Mouse (Mus musculus) heart, embryonic 16.5 days (tissue): ENCODE measurements around the gene Bloc1s3. TPM values are rescaled to one million over a fixed set of nuclear protein-coding genes. Genes with fewer than 3 reads are reported as not detected.

ENCODE experiments used
- ATAC-seq: fragments of 200-750 bp; cut with Nextera tagmentation; replicated peaks from 2 replicates; pipeline ENCODE4 v1.8.0; 2017; ENCODE audit warnings: moderate number of reproducible peaks; ENCODE audit not compliant: insufficient read depth, low FRiP score; ENCODE audit errors: extremely low read depth
- H3K27ac ChIP-seq: fragments of 300-500 bp; sonication (generic); 2 replicates; pipeline ENCODE4 v1.5.1; 2014; ENCODE audit warnings: mild to moderate bottlenecking, low read length, control low read depth, moderate library complexity
- H3K27me3 ChIP-seq: fragments of 300-500 bp; sonication (generic); 2 replicates; pipeline ENCODE4 v1.6.1; 2014; ENCODE audit warnings: low read length, mixed read lengths; ENCODE audit not compliant: control insufficient read depth, insufficient read depth
- H3K36me3 ChIP-seq: fragments of 300-500 bp; sonication (generic); 2 replicates; pipeline ENCODE4 v1.6.1; 2014; ENCODE audit not compliant: control insufficient read depth, insufficient read depth
- H3K4me1 ChIP-seq: fragments of 300-500 bp; sonication (generic); 2 replicates; pipeline ENCODE4 v1.6.1; 2014; ENCODE audit warnings: low read length, mixed read lengths; ENCODE audit not compliant: control insufficient read depth, insufficient read depth
- H3K4me2 ChIP-seq: fragments of 300-500 bp; sonication (generic); 2 replicates; pipeline ENCODE4 v1.6.1; 2014; ENCODE audit warnings: low read depth, mild to moderate bottlenecking, control low read depth, low read length
- H3K4me3 ChIP-seq: fragments of 300-500 bp; sonication (generic); 2 replicates; pipeline ENCODE4 v1.5.1; 2014; ENCODE audit warnings: mild to moderate bottlenecking, control low read depth, low read length
- H3K9ac ChIP-seq: fragments of 300-500 bp; sonication (generic); 2 replicates; pipeline ENCODE4 v1.6.1; 2014; ENCODE audit warnings: low read length, control low read depth
- H3K9me3 ChIP-seq: fragments of 300-500 bp; sonication (generic); replicated peaks from 2 replicates; pipeline ENCODE4 v1.6.1; 2016; ENCODE audit warnings: low read length; ENCODE audit not compliant: control insufficient read depth
- WGBS: fragments of 180-500 bp; shearing (Covaris S2); extraction: QIAGEN DNeasy Blood & Tissue Kit; methylation state at CpG from one replicate; pipeline ENCODE4 v1.1.7; 2014; 5-methylcytosine and 5-hydroxymethylcytosine counted together
- polyA plus RNA-seq: library from polyadenylated mRNA; unstranded; fragments of >200 nt; fragmentation: Nextera tagmentation; extraction: Ambion mirVana; gene quantifications from 2 replicates; pipeline ENCODE4 v1.2.1, GENCODE M21; 2015

Bloc1s3 gene
- polyA plus RNA-seq, 1 experiment from 2014 or later: 1.7 TPM

- Histone ChIP-seq H3K27me3 (peaks cover 8% of the 10 kb centered on the region), H3K9me3 (no peaks in the 10 kb centered on the region), H3K9ac (no peak overlapping the region), H3K27ac (no peak overlapping the region), H3K4me1 (peaks cover 10% of the 10 kb centered on the region), H3K4me3 (no peak overlapping the region), H3K36me3 (no peaks in the 10 kb centered on the region), H3K4me2 (no peak overlapping the region)
- ATAC-seq: no peak; the same call in 1 of the 2 replicates
- 56% methylated on average over 20 of the region's 20 CpGs for WGBS
These were observed 12.5 kb downstream of the Bloc1s3 start for GRCm38 (mm10) chr7:19495521-19496213.

GRCm38 (mm10) chr7:19494751-19495474, 13.3 kb downstream of the Bloc1s3 start:
- peaks cover 10% of the 10 kb centered on the region for H3K4me1 ChIP-seq
- H3K27me3 ChIP-seq: peaks cover 11% of the 10 kb centered on the region
- no peaks in the 10 kb centered on the region for H3K36me3 ChIP-seq
- 76% methylated on average over 25 of the region's 25 CpGs for WGBS
- H3K4me3 ChIP-seq: no peak overlapping the region
- no peak overlapping the region for H3K27ac ChIP-seq
- no peaks in the 10 kb centered on the region for H3K9me3 ChIP-seq
- no peak overlapping the region for H3K4me2 ChIP-seq
- ATAC-seq: no peak
- H3K9ac ChIP-seq: no peak overlapping the region

DNA sequence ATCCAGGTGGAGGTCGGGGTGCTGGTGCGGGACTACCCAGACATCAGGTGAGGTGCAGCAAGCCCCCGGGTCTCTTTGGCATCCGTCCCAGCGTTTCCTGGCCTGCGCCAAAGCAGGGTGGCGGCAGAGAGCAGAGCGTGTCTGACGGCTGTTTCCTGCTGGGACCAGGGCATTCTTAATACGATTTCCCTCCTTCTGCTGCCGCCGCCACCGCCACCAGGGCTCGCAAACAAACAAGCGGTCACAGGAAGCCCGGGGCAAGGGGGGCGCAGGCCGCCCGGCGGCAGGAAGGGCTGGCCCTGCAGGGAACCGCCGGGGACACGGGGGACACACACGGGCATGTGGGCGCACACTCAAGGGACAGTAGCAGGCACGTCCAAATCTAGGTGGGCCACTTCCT, 16.4 kb downstream of the Bloc1s3 start:
- Histone ChIP-seq H3K9me3 (no peaks in the 10 kb centered on the region), H3K4me3 (peak overlapping the region; percentile 32), H3K4me1 (peaks cover 10% of the 10 kb centered on the region), H3K4me2 (peak overlapping the region; percentile 63), H3K36me3 (no peaks in the 10 kb centered on the region), H3K27ac (no peak overlapping the region), H3K9ac (peak overlapping the region; percentile 64), H3K27me3 (peaks cover 28% of the 10 kb centered on the region)
- peak; percentile 39 for ATAC-seq
- WGBS: 3% methylated on average over 26 of the region's 26 CpGs

DNA sequence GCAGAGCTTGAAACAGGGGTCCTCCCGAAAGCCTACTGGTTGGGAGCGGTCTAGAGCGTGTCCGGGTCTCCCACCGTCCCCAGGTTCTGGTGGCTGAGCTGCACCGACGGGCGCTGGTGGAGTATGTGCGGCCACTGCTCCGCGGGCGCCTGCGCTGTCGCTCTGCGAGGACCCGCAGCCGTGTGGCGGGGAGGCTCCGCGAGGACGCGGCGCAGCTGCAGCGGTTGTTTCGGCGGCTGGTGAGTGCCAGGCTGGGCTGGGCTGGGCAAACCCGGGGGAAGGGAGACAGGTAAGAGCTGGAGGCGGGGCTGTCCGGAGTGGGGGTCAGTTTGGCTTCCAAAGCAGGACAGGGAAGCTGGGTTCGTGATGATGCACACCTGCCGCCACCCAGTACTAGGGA, 18.6 kb downstream of the Bloc1s3 start:
- H3K4me2 ChIP-seq: peak overlapping the region; percentile 43
- no peaks in the 10 kb centered on the region for H3K36me3 ChIP-seq
- 21% methylated on average over 31 of the region's 31 CpGs for WGBS
- no peak overlapping the region for H3K27ac ChIP-seq
- 0 out of 2 replicates have a peak, but pooled peaks have one; percentile 10 for ATAC-seq
- H3K4me3 ChIP-seq: peak overlapping the region; percentile 27; the same call in 1 of the 2 replicates
- peaks cover 3% of the 10 kb centered on the region for H3K4me1 ChIP-seq
- H3K9me3 ChIP-seq: no peaks in the 10 kb centered on the region
- peaks cover 28% of the 10 kb centered on the region for H3K27me3 ChIP-seq
- H3K9ac ChIP-seq: no peak overlapping the region

- peaks cover 28% of the 10 kb centered on the region for H3K27me3 ChIP-seq
- no peak overlapping the region for H3K9ac ChIP-seq
- ATAC-seq: no peak
- no peak overlapping the region for H3K4me3 ChIP-seq
- no peaks in the 10 kb centered on the region for H3K36me3 ChIP-seq
- 71% methylated on average over 7 of the region's 7 CpGs for WGBS
- no peak overlapping the region for H3K27ac ChIP-seq
- no peaks in the 10 kb centered on the region for H3K4me1 ChIP-seq
- H3K9me3 ChIP-seq: no peaks in the 10 kb centered on the region
- no peak overlapping the region for H3K4me2 ChIP-seq
These were observed 21.6 kb downstream of the Bloc1s3 start for GRCm38 (mm10) chr7:19486549-19486948.

GRCm38 (mm10) chr7:19485488-19485887, 22.7 kb downstream of the Bloc1s3 start:
- Histone ChIP-seq H3K4me1 (no peaks in the 10 kb centered on the region), H3K27me3 (peaks cover 21% of the 10 kb centered on the region), H3K27ac (no peak overlapping the region), H3K4me2 (no peak overlapping the region), H3K9me3 (no peaks in the 10 kb centered on the region), H3K9ac (no peak overlapping the region), H3K4me3 (no peak overlapping the region), H3K36me3 (no peaks in the 10 kb centered on the region)
- 100% methylated on average over 1 of the region's 1 CpGs for WGBS
- ATAC-seq: no peak

DNA sequence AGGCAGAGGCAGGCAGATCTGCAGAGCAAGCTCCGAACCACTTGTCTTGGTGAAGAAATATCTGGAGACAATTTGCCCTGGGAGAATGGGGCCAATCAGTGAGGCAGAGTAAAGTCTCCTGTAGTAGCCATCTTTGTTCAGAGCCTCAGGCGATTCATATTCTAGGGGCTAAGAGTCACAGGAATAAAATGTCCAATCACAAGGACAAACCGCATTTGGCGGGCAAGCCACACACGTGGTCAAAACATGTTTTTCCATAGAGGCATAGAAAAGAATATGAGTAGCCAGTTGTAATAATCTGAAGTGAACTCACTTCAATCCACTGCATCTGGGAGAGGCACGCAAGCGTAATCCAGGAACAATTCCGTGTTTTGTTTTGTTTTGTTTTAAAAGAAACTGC, 24.9 kb downstream of the Bloc1s3 start:
- Histone ChIP-seq H3K27ac (no peak overlapping the region), H3K27me3 (peaks cover 7% of the 10 kb centered on the region), H3K36me3 (no peaks in the 10 kb centered on the region), H3K9me3 (no peaks in the 10 kb centered on the region), H3K9ac (no peak overlapping the region), H3K4me1 (no peaks in the 10 kb centered on the region), H3K4me3 (no peak overlapping the region), H3K4me2 (no peak overlapping the region)
- WGBS: 77% methylated on average over 8 of the region's 8 CpGs
- ATAC-seq: no peak

DNA sequence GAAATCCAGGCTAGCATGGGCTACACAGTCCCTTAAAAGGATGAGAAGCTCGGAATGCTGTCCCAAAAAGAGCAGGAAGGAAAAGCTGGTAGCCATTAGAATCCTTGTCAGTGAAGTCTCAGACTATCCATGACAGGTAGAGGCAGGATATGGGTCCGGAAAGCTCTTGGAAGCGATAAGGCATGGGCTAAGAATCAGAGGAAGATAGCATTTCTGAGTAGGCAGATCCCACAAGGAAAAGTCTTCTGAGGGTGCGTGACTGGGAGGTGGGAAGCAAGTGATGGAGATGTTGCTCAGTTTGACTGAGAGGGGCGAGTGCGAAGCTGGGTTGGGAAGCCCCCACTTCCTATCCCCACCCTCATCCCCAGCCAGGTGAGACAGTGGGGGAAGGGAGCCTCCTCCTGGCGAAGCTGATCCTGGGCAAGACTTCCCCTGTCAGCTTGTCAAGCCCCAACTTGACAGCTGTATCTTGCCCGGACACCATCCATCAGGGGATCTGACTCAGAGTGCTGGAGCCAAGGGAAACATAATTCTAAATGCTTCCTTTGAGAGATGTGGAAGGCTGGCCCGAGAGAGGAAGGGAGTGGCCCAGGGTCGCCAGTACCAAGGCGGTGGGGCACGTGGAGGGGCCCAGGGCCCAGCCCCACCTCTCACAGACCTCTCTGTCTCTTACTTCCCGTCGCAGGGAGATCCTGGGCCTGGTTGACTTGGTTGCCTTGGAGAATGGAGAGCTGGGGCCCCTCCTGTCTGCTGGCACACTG, 30.4 kb downstream of the Bloc1s3 start:
- no peak overlapping the region for H3K9ac ChIP-seq
- peaks cover 5% of the 10 kb centered on the region; the same call in 1 of the 2 replicates for H3K4me1 ChIP-seq
- H3K4me2 ChIP-seq: no peak overlapping the region
- WGBS: 20% methylated on average over 14 of the region's 14 CpGs
- peaks cover 28% of the 10 kb centered on the region for H3K27me3 ChIP-seq
- H3K27ac ChIP-seq: no peak overlapping the region; the same call in 1 of the 2 replicates
- no peak overlapping the region for H3K4me3 ChIP-seq
- H3K36me3 ChIP-seq: no peaks in the 10 kb centered on the region
- ATAC-seq: no peak
- no peaks in the 10 kb centered on the region for H3K9me3 ChIP-seq
